Mouse (Mus musculus) ZHBTc4 (cell line): ENCODE data around the gene Polr1b.

Source experiments
- DNase-seq: peaks from one replicate; pipeline ENCODE4 v3.0.0-alpha.2; 2011; ENCODE audit warnings: low read depth, low spot score

Polr1b gene

GRCm38 (mm10) chr2:129116368-129116739 is 15.6 kb downstream of the Polr1b start:
- DNase-seq: no peak

- no peak for DNase-seq
These were observed 17.3 kb downstream of the Polr1b start for GRCm38 (mm10) chr2:129118061-129118460.

GRCm38 (mm10) chr2:129121986-129122385 is 21.2 kb downstream of the Polr1b start:
- DNase-seq: no peak

- DNase-seq: peak; percentile 99
These were observed 28.7 kb downstream of the Polr1b start, which contains the start of gene Chchd5 for GRCm38 (mm10) chr2:129129412-129129929. Gene Chchd5, plus strand, starts transcription at chr2:129129700.

- peak; percentile 38 for DNase-seq
These were observed 29.3 kb downstream of the Polr1b start for GRCm38 (mm10) chr2:129129987-129130545.

- no peak for DNase-seq
These were observed 30.0 kb downstream of the Polr1b start for GRCm38 (mm10) chr2:129130776-129131175.

GRCm38 (mm10) chr2:129132231-129132630 is 31.4 kb downstream of the Polr1b start:
- peak; percentile 42 for DNase-seq

GRCm38 (mm10) chr2:129133006-129133805 is 32.4 kb downstream of the Polr1b start:
- DNase-seq: no peak

- DNase-seq: no peak
These were observed 39.1 kb downstream of the Polr1b start for GRCm38 (mm10) chr2:129139906-129140305.

GRCm38 (mm10) chr2:129148836-129149235 is 48.0 kb downstream of the Polr1b start:
- DNase-seq: peak; percentile 22

GRCm38 (mm10) chr2:129150386-129150785 is 49.6 kb downstream of the Polr1b start:
- no peak for DNase-seq

GRCm38 (mm10) chr2:129151111-129151510 is 50.3 kb downstream of the Polr1b start:
- DNase-seq: no peak

- no peak for DNase-seq
These were observed 52.0 kb downstream of the Polr1b start for GRCm38 (mm10) chr2:129152751-129153150.

- DNase-seq: no peak
These were observed 64.0 kb downstream of the Polr1b start for GRCm38 (mm10) chr2:129164815-129165214.

GRCm38 (mm10) chr2:129166466-129167463 is 66.0 kb downstream of the Polr1b start:
- DNase-seq: peak; percentile 73

GRCm38 (mm10) chr2:129173386-129173785 is 72.6 kb downstream of the Polr1b start:
- peak; percentile 52 for DNase-seq

- DNase-seq: peak; percentile 34
These were observed 73.7 kb downstream of the Polr1b start for GRCm38 (mm10) chr2:129174474-129174873.

GRCm38 (mm10) chr2:129175636-129176035 is 74.8 kb downstream of the Polr1b start:
- no peak for DNase-seq
